Mouse (Mus musculus) monocyte, adult 2 months (primary cell): ENCODE data around the gene Dio2.

Source experiments
- DNase-seq, 2 experiments: peaks; one replicate each; pipeline ENCODE4 v3.0.0; 2022; ENCODE audit warnings: low spot score in 2 of 2, low read depth in 1 of 2

Dio2 gene

DNA sequence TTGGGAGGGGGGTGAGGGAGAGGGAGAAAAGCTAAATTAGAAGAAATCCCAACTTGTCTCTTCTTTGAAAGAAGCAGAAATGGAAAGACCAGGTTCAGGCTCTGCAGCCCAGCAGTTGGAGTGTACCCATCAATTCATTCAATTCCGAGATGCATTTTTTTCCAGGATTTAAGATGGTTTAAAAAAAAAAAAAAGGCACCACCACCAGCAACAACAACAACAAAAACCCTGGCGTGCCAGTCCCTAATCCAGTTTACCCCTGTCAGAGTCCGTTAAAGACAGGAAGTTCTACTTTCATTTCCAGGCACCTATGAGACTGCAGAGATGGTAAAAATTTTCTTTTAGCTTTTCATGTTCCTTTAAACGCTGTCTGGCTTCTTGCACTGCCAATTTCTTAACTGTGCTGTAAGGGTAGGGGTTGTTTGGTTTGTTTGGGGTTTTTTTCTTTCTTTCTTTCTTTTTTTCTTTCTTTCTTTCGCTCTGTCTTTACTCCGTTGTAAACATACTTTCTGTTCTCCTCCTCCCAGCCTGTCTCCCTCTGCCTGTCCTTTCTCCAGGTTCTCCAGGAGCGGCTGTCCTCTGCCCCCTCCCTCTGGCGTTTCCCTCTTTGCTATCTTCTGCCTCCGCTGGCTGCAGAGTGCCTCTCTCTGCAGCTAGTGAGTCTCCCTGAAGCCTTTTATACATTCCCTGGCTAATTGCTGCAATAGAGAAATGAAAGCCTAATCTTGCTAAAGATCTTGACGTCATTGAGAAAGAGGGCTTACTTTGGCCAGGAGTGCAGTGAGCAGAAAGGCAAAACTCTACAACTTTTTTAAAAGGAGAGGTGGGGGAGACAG, at the start of gene Dio2:
Gene Dio2 (minus strand): TSS at position 51 of the 836 bp plus-strand sequence.
- DNase-seq = no peak

DNA sequence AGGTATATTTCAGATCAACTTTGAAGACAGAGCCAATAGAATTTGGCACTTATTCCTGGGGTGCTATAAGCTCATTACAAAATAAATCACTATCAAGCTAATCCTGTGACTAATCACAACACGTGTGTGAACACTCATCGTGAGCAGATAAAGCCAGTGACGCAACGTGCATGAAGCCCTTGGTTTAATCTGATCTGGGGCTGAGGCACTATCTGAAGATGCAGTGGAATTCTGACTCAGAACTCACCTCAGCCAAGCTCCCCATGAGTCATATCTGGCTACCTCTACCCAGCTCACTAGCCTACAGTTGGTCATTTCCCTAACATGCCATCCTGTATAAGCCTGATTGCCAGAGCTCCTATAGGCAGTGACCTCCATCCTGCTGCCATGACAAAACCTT, 43.2 kb upstream of the Dio2 start:
- DNase-seq = no peak

DNA sequence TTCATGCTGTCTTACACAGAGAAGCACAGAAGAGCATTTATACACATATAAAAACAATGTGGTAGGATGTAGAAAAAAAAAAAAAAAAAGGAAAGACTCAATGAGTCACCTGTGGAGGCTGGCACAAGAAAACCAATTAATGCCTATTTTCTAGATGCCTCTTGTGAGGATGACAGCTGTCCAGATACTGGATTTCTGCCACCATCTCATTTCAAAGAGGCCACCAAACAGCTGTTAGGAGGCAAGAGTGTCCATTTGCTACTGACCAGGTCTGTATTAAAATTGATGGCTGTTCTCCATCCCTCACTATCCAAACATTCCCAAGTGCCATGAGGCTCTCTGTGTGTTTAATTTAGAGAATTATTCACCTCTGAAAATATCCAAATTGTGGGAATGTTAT, 6.5 kb upstream of the Dio2 start:
- no peak for DNase-seq

DNA sequence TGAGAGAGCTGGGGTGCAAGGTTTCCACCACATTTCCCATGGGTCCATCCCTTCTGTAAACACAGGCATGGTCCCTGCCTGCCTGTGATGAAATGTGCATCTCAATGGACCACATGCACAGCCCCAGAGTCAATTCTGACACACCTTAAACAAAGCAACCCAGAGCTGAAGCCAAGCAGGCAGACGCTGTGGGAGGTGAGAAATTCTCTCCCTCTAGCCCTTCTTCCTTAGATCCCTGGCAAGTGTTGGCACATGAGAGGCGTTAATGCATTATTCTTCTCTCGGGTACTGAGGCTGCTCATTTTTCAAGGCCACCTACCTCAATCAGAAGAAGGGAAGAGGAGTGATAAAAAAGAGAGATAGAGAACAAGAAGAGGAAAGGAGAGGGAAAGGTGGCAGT, 5.4 kb upstream of the Dio2 start:
- no peak for DNase-seq

DNA sequence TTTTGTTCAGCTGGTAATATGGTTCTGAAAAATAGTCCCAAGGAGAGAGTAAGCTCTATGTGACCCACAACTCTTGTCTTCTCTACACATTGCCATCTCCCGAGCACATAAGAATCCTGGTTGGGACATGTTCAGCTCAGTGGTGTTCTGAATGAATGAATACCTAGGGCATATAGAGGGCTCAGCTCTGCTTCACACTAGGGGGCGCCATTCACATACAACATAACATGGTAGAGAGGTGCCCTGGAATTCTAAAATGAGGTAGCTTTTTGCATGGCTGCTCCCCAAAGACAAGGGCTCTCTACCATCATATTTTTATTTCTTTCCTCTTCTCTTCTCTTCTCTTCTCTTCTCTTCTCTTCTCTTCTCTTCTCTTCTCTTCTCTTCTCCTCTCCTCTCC, 2.2 kb upstream of the Dio2 start:
- DNase-seq = no peak

DNA sequence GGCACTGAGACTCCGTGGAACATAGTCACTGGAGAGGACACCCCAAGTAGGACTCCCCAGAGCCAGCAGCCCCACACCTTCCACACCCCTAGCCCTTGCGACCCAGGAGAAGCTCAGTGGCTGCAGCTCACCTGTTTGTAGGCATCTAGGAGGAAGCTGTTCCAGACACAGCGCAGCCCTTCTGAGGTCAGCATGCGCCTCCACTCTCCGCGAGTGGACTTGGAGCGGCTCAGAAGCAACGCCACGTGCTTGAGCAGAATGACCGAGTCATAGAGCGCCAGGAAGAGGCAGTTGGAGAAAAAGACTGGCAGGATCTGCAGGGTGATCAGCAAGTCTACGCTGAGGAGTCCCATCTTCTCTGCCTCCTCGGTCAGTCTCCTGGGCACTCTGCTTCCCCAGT, 306 bp downstream of the Dio2 start:
- no peak for DNase-seq

DNA sequence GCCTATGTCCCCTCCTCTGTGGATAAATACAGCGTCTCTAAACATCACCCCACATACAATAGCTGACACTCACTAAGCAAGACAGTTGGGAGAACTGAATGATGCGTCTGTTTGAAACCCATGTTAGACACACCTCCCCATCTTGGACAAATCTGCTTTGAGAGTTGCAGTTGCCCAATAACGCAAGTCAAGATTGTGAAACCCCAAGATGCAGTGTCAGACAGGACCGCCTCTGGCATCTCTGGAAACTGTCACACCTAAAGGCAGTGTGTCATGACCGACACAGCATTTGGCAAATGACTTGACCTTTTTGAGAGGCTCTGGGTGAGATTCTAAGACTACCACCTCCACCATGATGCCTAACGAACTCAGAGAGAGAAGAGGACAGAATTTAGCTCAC, 2.8 kb downstream of the Dio2 start:
- DNase-seq = no peak

DNA sequence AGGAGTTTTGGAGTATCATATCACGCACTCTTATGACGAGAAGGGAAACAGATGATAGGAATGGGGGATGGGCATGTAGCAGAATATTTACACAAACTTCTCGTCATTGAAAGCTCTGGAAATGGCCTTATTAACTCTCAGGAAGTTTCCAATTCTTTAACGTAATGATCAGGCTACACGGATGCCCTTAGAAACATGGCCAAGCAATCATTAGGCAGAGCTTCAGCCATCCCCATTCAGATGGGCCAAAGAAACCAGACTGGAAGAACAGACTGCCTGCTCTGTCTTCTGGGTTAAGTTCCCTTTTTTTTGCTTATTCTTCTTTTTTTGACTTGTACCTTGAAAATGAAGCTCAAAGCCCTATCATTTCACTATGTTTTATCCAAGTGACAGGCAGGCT, 3.7 kb downstream of the Dio2 start:
- DNase-seq = no peak

DNA sequence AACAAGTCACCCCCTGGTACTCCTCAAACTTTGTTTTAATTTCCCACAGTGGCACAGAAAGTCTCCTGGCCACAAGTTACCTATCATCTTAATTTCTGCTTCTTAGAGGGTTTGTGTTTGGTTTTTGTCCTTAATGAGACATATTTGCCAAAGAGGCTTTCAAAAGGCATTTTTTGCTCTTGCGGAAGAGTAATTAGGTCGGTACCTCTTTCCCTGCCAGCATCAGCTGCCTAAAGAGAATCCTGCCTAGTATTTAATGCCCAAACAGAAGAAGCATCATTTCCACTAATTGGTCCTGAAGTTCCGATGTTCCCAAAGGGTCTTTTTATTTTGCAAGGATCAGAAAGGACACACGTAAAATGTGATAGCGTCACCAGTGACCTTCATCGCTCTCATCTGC, 4.5 kb downstream of the Dio2 start:
- no peak for DNase-seq

DNA sequence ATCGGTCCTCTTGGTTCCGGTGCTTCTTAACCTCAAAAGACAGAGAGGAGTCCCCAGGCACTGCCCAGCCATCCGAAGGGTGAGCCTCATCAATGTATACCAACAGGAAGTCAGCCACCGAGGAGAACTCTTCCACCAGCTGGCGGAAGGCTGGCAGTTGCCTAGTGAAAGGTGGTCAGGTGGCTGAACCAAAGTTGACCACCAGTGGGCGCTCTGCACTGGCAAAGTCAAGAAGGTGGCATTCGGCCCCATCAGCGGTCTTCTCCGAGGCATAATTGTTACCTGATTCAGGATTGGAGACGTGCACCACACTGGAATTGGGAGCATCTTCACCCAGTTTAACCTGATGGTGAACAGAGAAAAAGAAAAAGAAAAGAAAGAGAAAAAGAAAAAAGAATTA, 8.6 kb downstream of the Dio2 start:
- DNase-seq = peak in 1 of 2 experiments; percentile 22

DNA sequence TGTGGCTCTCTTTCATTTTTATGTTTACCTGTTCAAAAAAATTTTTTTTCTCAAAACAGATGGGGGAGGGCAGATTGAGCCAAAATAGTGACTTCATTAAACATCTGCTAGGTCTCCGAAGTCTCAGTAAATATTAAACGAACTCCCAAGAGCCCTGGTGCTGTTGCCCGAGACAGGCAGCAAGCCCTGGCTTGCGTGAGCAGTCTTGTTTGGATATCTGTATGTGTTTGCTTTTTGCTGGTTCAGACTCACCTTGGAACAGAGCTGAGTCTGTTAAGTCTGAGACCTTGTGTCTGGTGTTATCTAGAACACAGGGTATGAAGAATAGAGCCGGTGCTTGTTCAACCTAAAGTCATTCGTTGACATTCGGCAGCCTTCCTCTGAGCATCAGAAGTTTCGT, 13.1 kb downstream of the Dio2 start:
- DNase-seq = no peak

DNA sequence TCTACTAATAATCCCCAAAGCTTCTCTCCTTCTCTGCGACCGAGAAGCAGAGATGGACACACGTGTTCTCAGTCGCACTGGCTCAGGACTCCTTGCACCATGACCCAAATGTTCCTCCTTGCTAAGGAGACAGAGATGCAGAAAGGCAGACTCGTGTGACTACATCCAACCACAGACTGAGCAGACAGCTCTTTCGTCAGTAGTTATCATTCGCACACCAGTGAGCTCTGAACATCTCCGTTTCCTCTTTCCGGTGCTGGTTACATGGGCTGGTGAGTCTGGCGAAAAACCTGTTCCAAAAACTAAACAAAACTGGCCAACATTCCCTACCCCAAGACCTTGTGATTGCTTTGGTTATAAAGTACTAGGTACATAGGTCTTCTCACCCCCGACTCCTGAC, 13.6 kb downstream of the Dio2 start:
- no peak for DNase-seq

DNA sequence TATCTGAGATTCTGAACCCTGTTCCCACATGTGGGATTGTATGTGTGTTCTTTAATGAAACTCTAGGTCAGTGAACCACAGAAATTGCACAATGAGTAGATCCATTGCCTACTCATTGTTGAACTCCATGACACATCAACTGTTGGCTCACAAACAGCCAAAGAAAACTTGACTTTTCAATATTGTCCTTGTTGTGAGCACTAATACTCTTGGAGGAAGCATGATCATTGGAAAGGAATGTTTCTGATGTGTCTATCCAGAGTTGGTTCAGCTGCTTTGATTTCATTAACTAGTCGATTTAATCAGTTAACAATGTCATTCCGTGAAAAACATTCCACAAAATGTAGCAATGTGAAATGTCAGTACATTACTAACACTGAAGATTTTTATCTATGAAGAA, 44.1 kb downstream of the Dio2 start:
- DNase-seq = no peak
